Mouse (Mus musculus) kidney, postnatal 0 days (tissue): ENCODE results near the gene Sec14l4. TPM values are rescaled to one million over a fixed set of nuclear protein-coding genes. Genes with fewer than 3 reads are reported as not detected.

Experiments used
- ATAC-seq: fragments of 200-750 bp; cut with Nextera tagmentation; replicated peaks from 2 replicates; pipeline ENCODE4 v1.8.0; 2017; ENCODE audit warnings: low read depth, moderate number of reproducible peaks, moderate TSS enrichment, moderate library complexity; ENCODE audit not compliant: low FRiP score
- DNase-seq: peaks from one replicate; pipeline ENCODE4 v3.0.0-alpha.2; 2016; ENCODE audit warnings: low spot score
- H3K27ac ChIP-seq: fragments of 300-500 bp; sonication (generic); 2 replicates; pipeline ENCODE4 v1.5.1; 2014; ENCODE audit warnings: mild to moderate bottlenecking
- H3K27me3 ChIP-seq: fragments of 300-500 bp; sonication (generic); 2 replicates; pipeline ENCODE4 v1.6.1; 2014; ENCODE audit warnings: low read length, mixed read lengths; ENCODE audit not compliant: insufficient read depth
- H3K36me3 ChIP-seq: fragments of 300-500 bp; sonication (generic); 2 replicates; pipeline ENCODE4 v1.6.1; 2014; ENCODE audit warnings: low read length, mixed read lengths; ENCODE audit not compliant: insufficient read depth
- H3K4me1 ChIP-seq: fragments of 300-500 bp; sonication (generic); replicated peaks from 2 replicates; pipeline ENCODE4 v1.6.1; 2014; ENCODE audit warnings: antibody characterized with exemption, low read length, mixed read lengths; ENCODE audit not compliant: insufficient read depth
- H3K4me2 ChIP-seq: fragments of 300-500 bp; sonication (generic); 2 replicates; pipeline ENCODE4 v1.6.1; 2014; ENCODE audit warnings: mild to moderate bottlenecking, low read length, moderate library complexity, mixed read lengths
- H3K4me3 ChIP-seq: fragments of 300-500 bp; sonication (generic); replicated peaks from 2 replicates; pipeline ENCODE4 v1.5.1; 2014; ENCODE audit warnings: low read depth, low read length
- H3K9ac ChIP-seq: fragments of 300-500 bp; sonication (generic); 2 replicates; pipeline ENCODE4 v1.6.1; 2014; ENCODE audit warnings: low read depth, low read length
- H3K9me3 ChIP-seq: fragments of 300-500 bp; sonication (generic); replicated peaks from 2 replicates; pipeline ENCODE4 v1.6.1; 2016; ENCODE audit warnings: low read length, inconsistent platforms, mixed read lengths
- CTCF ChIP-seq: IDR thresholded peaks from 2 replicates; pipeline ENCODE4 v1.5.1; 2016; ENCODE audit warnings: antibody characterized with exemption, low read depth, mild to moderate bottlenecking, moderate library complexity
- WGBS: fragments of 180-500 bp; shearing (Covaris S2); extraction: QIAGEN DNeasy Blood & Tissue Kit; methylation state at CpG from one replicate; pipeline ENCODE4 v1.1.7; 2014; 5-methylcytosine and 5-hydroxymethylcytosine counted together
- polyA plus RNA-seq: library from polyadenylated mRNA; unstranded; fragments of >200 nt; fragmentation: Nextera tagmentation; extraction: Ambion mirVana; gene quantifications from 2 replicates; pipeline ENCODE4 v1.2.1, GENCODE M21; 2015

Gene Sec14l4
- polyA plus RNA-seq, 1 experiment from 2014 or later, result not detected

- Histone ChIP-seq H3K9me3 (no peaks in the 10 kb centered on the region), H3K36me3 (no peaks in the 10 kb centered on the region), H3K4me2 (no peak overlapping the region), H3K4me1 (no peaks in the 10 kb centered on the region), H3K9ac (no peak overlapping the region), H3K27me3 (no peaks in the 10 kb centered on the region), H3K27ac (no peak overlapping the region), H3K4me3 (no peak overlapping the region)
- no peak for TF ChIP-seq CTCF
- ATAC-seq, result no peak; the same call in 1 of the 2 replicates
- DNase-seq, result no peak
- 58% methylated on average over 18 of the region's 18 CpGs for WGBS
Observed at GRCm38 (mm10) chr11:4035116-4035892, 4.0 kb downstream of the Sec14l4 start.

- no peak overlapping the region for H3K4me2 ChIP-seq
- no peak for TF ChIP-seq CTCF
- no peaks in the 10 kb centered on the region for H3K9me3 ChIP-seq
- no peak overlapping the region for H3K27ac ChIP-seq
- H3K9ac ChIP-seq, result no peak overlapping the region
- no peaks in the 10 kb centered on the region for H3K36me3 ChIP-seq
- no peak overlapping the region for H3K4me3 ChIP-seq
- DNase-seq, result no peak
- H3K4me1 ChIP-seq, result no peaks in the 10 kb centered on the region
- 78% methylated on average over 6 of the region's 6 CpGs for whole genome bisulfite sequencing
- no peaks in the 10 kb centered on the region for H3K27me3 ChIP-seq
- no peak for ATAC-seq
Observed at GRCm38 (mm10) chr11:4035916-4036315, 4.7 kb downstream of the Sec14l4 start.

- DNase-seq (no peak), ATAC-seq (no peak)
- WGBS, result 65% methylated on average over 9 of the region's 9 CpGs
- no peak overlapping the region for H3K27ac ChIP-seq
- no peaks in the 10 kb centered on the region for H3K27me3 ChIP-seq
- H3K36me3 ChIP-seq, result no peaks in the 10 kb centered on the region
- TF ChIP-seq CTCF, result no peak
- H3K9me3 ChIP-seq, result no peaks in the 10 kb centered on the region
- no peak overlapping the region for H3K4me3 ChIP-seq
- H3K4me1 ChIP-seq, result no peaks in the 10 kb centered on the region
- no peak overlapping the region for H3K4me2 ChIP-seq
- H3K9ac ChIP-seq, result no peak overlapping the region
Observed at GRCm38 (mm10) chr11:4036365-4037084, 5.3 kb downstream of the Sec14l4 start.

- TF ChIP-seq CTCF, result no peak
- WGBS, result 92% methylated on average over 4 of the region's 4 CpGs
- DNase-seq, result no peak
- H3K9me3 ChIP-seq, result no peaks in the 10 kb centered on the region
- no peak for ATAC-seq
- no peak overlapping the region for H3K4me3 ChIP-seq
- H3K36me3 ChIP-seq, result no peaks in the 10 kb centered on the region
- no peaks in the 10 kb centered on the region for H3K27me3 ChIP-seq
- H3K4me1 ChIP-seq, result no peaks in the 10 kb centered on the region
- H3K9ac ChIP-seq, result no peak overlapping the region
- no peak overlapping the region for H3K27ac ChIP-seq
- no peak overlapping the region for H3K4me2 ChIP-seq
Observed at GRCm38 (mm10) chr11:4039951-4040350, 8.7 kb downstream of the Sec14l4 start.

GRCm38 (mm10) chr11:4041123-4041625 lies 9.9 kb downstream of the Sec14l4 start:
- no peak overlapping the region for H3K4me2 ChIP-seq
- no peaks in the 10 kb centered on the region for H3K27me3 ChIP-seq
- H3K9ac ChIP-seq, result no peak overlapping the region
- H3K27ac ChIP-seq, result no peak overlapping the region
- no peaks in the 10 kb centered on the region for H3K9me3 ChIP-seq
- no peak for DNase-seq
- H3K4me1 ChIP-seq, result no peaks in the 10 kb centered on the region
- H3K36me3 ChIP-seq, result no peaks in the 10 kb centered on the region
- WGBS, result 79% methylated on average over 6 of the region's 6 CpGs
- H3K4me3 ChIP-seq, result no peak overlapping the region
- no peak for ATAC-seq
- no peak for TF ChIP-seq CTCF

GRCm38 (mm10) chr11:4043081-4043480 lies 11.8 kb downstream of the Sec14l4 start:
- Histone ChIP-seq H3K4me3 (no peak overlapping the region), H3K36me3 (no peaks in the 10 kb centered on the region), H3K27ac (no peak overlapping the region), H3K9ac (no peak overlapping the region), H3K27me3 (no peaks in the 10 kb centered on the region), H3K9me3 (no peaks in the 10 kb centered on the region), H3K4me1 (no peaks in the 10 kb centered on the region), H3K4me2 (no peak overlapping the region)
- DNase-seq (no peak), ATAC-seq (no peak)
- no peak for TF ChIP-seq CTCF
- WGBS, result 92% methylated on average over 7 of the region's 7 CpGs
